Mouse (Mus musculus) liver, embryonic 14.5 days (tissue): ENCODE measurements around the gene Kdm5b.

Source experiments
- CTCF ChIP-seq: IDR thresholded peaks from 2 replicates; pipeline ENCODE4 v1.5.1; 2016; ENCODE audit warnings: antibody characterized with exemption, low read depth, control low read depth
- EP300 ChIP-seq: IDR thresholded peaks from 2 replicates; pipeline ENCODE4 v1.6.1; 2016; ENCODE audit warnings: antibody characterized with exemption, low read depth

GRCm38 (mm10) chr1:134634296-134634695 is 74.3 kb downstream of the Kdm5b start:
- TF ChIP-seq CTCF (no peak), EP300 (no peak)
